Mouse (Mus musculus) bone marrow, adult 2 months (tissue): Measurements from ENCODE around the gene Chrna1.

Experiments
- CTCF ChIP-seq: fragments of 200-500 bp; IDR thresholded peaks from 2 replicates; pipeline ENCODE4 v1.5.1; 2011; ENCODE audit warnings: low read length, control low read depth; ENCODE audit not compliant: control insufficient read depth, insufficient read depth
- POLR2A ChIP-seq: fragments of 200-500 bp; IDR thresholded peaks from 2 replicates; pipeline ENCODE4 v1.6.1; 2011; ENCODE audit warnings: low read depth, mild to moderate bottlenecking, control low read depth, low read length, borderline replicate concordance; ENCODE audit not compliant: control insufficient read depth

GRCm38 (mm10) chr2:73604579-73604978 lies 24.4 kb upstream of the Chrna1 start:
- no peak for TF ChIP-seq CTCF
- TF ChIP-seq POLR2A = no peak
